Mouse (Mus musculus) bone marrow, adult 2 months (tissue): ENCODE results near the gene Cnnm4.

Source experiments
- CTCF ChIP-seq: fragments of 200-500 bp; IDR thresholded peaks from 2 replicates; pipeline ENCODE4 v1.5.1; 2011; ENCODE audit warnings: low read length, control low read depth; ENCODE audit not compliant: control insufficient read depth, insufficient read depth
- POLR2A ChIP-seq: fragments of 200-500 bp; IDR thresholded peaks from 2 replicates; pipeline ENCODE4 v1.6.1; 2011; ENCODE audit warnings: low read depth, mild to moderate bottlenecking, control low read depth, low read length, borderline replicate concordance; ENCODE audit not compliant: control insufficient read depth

DNA sequence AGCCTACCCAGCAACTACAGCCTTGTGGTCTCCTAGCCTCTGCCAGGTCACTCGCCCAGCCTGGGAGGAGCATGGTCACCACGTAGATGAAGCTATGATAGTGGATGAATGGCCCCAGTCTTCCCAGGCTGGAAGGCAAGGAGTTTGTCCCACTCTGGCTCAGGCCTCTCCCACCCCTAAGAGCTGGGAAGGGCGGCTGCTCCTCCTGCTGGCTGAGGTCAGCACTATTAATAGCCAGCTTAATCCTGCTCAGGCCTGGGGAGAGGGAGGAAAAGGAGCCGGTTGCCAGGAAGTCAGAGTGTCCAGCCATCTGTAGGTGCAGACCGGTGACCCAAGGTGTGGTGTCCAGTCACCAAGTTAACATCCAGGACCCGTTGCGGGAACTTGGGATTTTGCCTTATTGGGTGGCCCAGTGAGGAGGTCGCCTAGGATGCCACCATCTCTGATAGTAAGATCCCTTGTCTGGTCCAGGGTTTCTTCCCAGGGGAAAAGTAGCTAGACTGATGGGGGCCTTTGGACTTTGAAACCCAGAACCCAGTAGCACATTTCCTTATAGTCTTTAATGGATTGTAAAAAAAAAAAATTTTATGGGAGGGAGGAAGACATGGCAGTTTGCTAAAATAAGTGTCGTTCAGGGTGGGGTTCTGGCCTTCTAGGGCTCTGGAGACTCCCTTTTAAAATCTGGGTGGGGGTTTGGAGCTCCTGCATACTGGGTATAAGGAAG, 21.2 kb downstream of the Cnnm4 start:
- no peak for TF ChIP-seq POLR2A
- 0 out of 2 replicates have a peak, but pooled peaks have one; percentile 0 for TF ChIP-seq CTCF
